27 mouse cellular contexts compared by ENCODE assay signal in the genomic region with DNA sequence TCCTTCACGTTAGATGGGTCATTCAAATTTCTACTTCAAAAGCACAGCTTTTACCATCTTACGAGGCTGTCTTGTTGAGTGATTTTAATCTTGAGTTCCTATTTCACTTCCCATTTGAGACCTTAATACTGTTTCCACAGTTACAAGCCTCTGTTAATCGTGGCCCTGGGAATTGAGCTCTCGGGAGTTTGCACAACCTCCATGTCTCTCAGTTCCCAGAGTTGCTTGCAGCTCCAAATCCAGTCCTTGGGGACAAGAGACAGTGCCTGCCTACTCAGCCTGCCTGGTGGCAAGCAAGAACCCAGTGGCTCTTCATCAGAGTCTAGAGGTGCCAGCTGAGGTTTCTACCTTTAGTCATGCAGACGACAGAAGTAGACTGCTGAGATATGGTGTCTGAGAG. TPM values are rescaled to one million over a fixed set of nuclear protein-coding genes. Genes with fewer than 3 reads are reported as not detected.
DNase-seq lines count a peak whose midpoint lies in the region; ATAC-seq lines count a peak whose summit lies in the region.
"Had no signal": no experiment of that assay in that cellular context is flagged by ENCODE, and none has a peak within 500 bp of the region (broad histone marks: within the 10 kb centered on the region; RNA-seq: fewer than 3 reads in every experiment).

No protein-coding gene starts in this region.

- no peak overlapping the region for H3K4me2 ChIP-seq in embryonic facial prominence, embryonic 14.5 days (ENCODE audit: low read depth, low read length)
- H3K4me2 ChIP-seq in hindbrain, embryonic 16.5 days (ENCODE audit: low read length): no peak overlapping the region
- H3K4me2 ChIP-seq in hindbrain, embryonic 13.5 days: no peak overlapping the region
- H3K4me2 ChIP-seq: embryonic facial prominence, embryonic 12.5 days; forebrain, embryonic 12.5 days; forebrain, embryonic 15.5 days; heart, embryonic 12.5 days; heart, embryonic 15.5 days; intestine, embryonic 15.5 days had no signal

- WGBS in embryonic facial prominence, embryonic 14.5 days: 62% methylated on average over 5 of the region's 5 CpGs
- WGBS in embryonic facial prominence, embryonic 10.5 days: 81% methylated on average over 5 of the region's 5 CpGs
- WGBS in hindbrain, embryonic 16.5 days: 73% methylated on average over 5 of the region's 5 CpGs
- 87% methylated on average over 5 of the region's 5 CpGs for WGBS in hindbrain, embryonic 13.5 days

- no peaks in the 10 kb centered on the region for H3K4me1 ChIP-seq in embryonic facial prominence, embryonic 14.5 days (ENCODE audit: control insufficient read depth, insufficient read depth, low read length)
- H3K4me1 ChIP-seq in embryonic facial prominence, embryonic 10.5 days: no peaks in the 10 kb centered on the region
- H3K4me1 ChIP-seq in hindbrain, embryonic 16.5 days (ENCODE audit: control insufficient read depth, insufficient read depth, low read depth, low read length): no peaks in the 10 kb centered on the region
- H3K4me1 ChIP-seq in hindbrain, embryonic 13.5 days (replicated peaks): no peaks in the 10 kb centered on the region
- H3K4me1 ChIP-seq: embryonic facial prominence, embryonic 12.5 days; forebrain, embryonic 12.5 days; forebrain, embryonic 15.5 days; heart, embryonic 12.5 days; heart, embryonic 15.5 days; intestine, embryonic 15.5 days had no signal

- no peaks in the 10 kb centered on the region for H3K9me3 ChIP-seq in embryonic facial prominence, embryonic 14.5 days (ENCODE audit: control insufficient read depth, low read length)
- H3K9me3 ChIP-seq in embryonic facial prominence, embryonic 10.5 days: peaks cover 9% of the 10 kb centered on the region; the same call in 1 of the 2 replicates
- peaks cover 7% of the 10 kb centered on the region for H3K9me3 ChIP-seq in hindbrain, embryonic 16.5 days (ENCODE audit: control insufficient read depth, low read length)
- H3K9me3 ChIP-seq in hindbrain, embryonic 13.5 days: peaks cover 3% of the 10 kb centered on the region; the same call in 1 of the 2 replicates
- H3K9me3 ChIP-seq: forebrain, embryonic 12.5 days; forebrain, embryonic 15.5 days; heart, embryonic 15.5 days; intestine, embryonic 15.5 days had no signal

- H3K4me3 ChIP-seq in embryonic facial prominence, embryonic 14.5 days (ENCODE audit: low read depth, low read length): no peak overlapping the region
- H3K4me3 ChIP-seq in embryonic facial prominence, embryonic 10.5 days: no peak overlapping the region
- no peak overlapping the region for H3K4me3 ChIP-seq in hindbrain, embryonic 16.5 days (ENCODE audit: low read length)
- no peak overlapping the region for H3K4me3 ChIP-seq in hindbrain, embryonic 13.5 days
- H3K4me3 ChIP-seq: embryonic facial prominence, embryonic 12.5 days; erythroblast, embryonic 14.5 days; forebrain, embryonic 12.5 days; forebrain, embryonic 15.5 days; heart, embryonic 12.5 days; heart, embryonic 15.5 days; intestine, embryonic 15.5 days had no signal

- no peaks in the 10 kb centered on the region for H3K27me3 ChIP-seq in embryonic facial prominence, embryonic 14.5 days (replicated peaks; ENCODE audit: control insufficient read depth, insufficient read depth, low read length)
- H3K27me3 ChIP-seq in embryonic facial prominence, embryonic 10.5 days (replicated peaks; ENCODE audit: low read depth, poor library complexity, severe bottlenecking): no peaks in the 10 kb centered on the region
- H3K27me3 ChIP-seq in hindbrain, embryonic 16.5 days (replicated peaks; ENCODE audit: control insufficient read depth, insufficient read depth, low read length): no peaks in the 10 kb centered on the region
- no peaks in the 10 kb centered on the region for H3K27me3 ChIP-seq in hindbrain, embryonic 13.5 days
- H3K27me3 ChIP-seq: embryonic facial prominence, embryonic 12.5 days; forebrain, embryonic 12.5 days; forebrain, embryonic 15.5 days; heart, embryonic 12.5 days; heart, embryonic 15.5 days; intestine, embryonic 15.5 days had no signal

- peak; percentile 38 for DNase-seq in embryonic facial prominence, embryonic 14.5 days (ENCODE audit: low spot score)
- no peak for DNase-seq in embryonic facial prominence, embryonic 10.5 days (ENCODE audit: low spot score)
- DNase-seq: cerebellum, adult 18-20 months; cerebellum, adult 9-10 months; cerebellum, postnatal 14 days; gastrocnemius, postnatal 25 days; heart, postnatal 10 days; heart, postnatal 36 days; kidney, adult 11 months; kidney, adult 8-10 months had no signal

- H3K27ac ChIP-seq in embryonic facial prominence, embryonic 14.5 days (replicated peaks; ENCODE audit: low read depth, low read length): no peak overlapping the region
- no peak overlapping the region for H3K27ac ChIP-seq in embryonic facial prominence, embryonic 10.5 days (replicated peaks)
- no peak overlapping the region for H3K27ac ChIP-seq in hindbrain, embryonic 16.5 days (ENCODE audit: low read depth, low read length)
- H3K27ac ChIP-seq in hindbrain, embryonic 13.5 days: no peak overlapping the region
- H3K27ac ChIP-seq: embryonic facial prominence, embryonic 12.5 days; forebrain, embryonic 12.5 days; forebrain, embryonic 15.5 days; heart, embryonic 15.5 days; intestine, embryonic 15.5 days had no signal

- no peaks in the 10 kb centered on the region for H3K36me3 ChIP-seq in embryonic facial prominence, embryonic 14.5 days (ENCODE audit: control insufficient read depth, insufficient read depth, low read length)
- no peaks in the 10 kb centered on the region for H3K36me3 ChIP-seq in embryonic facial prominence, embryonic 10.5 days (replicated peaks)
- no peaks in the 10 kb centered on the region for H3K36me3 ChIP-seq in hindbrain, embryonic 16.5 days (ENCODE audit: control insufficient read depth, insufficient read depth, low read length)
- no peaks in the 10 kb centered on the region for H3K36me3 ChIP-seq in hindbrain, embryonic 13.5 days
- H3K36me3 ChIP-seq: embryonic facial prominence, embryonic 12.5 days; forebrain, embryonic 12.5 days; forebrain, embryonic 15.5 days; heart, embryonic 12.5 days; heart, embryonic 15.5 days; intestine, embryonic 15.5 days had no signal

- peak; percentile 62; the same call in 1 of the 2 replicates for ATAC-seq in embryonic facial prominence, embryonic 14.5 days (ENCODE audit: low read depth)
- ATAC-seq in hindbrain, embryonic 16.5 days: 0 out of 2 replicates have a peak, but pooled peaks have one; percentile 14
- ATAC-seq in hindbrain, embryonic 13.5 days (ENCODE audit: low FRiP score): no peak
- peak; percentile 60 for ATAC-seq in granulocyte monocyte progenitor cell, adult 5-6 weeks (replicated peaks; ENCODE audit: poor library complexity, severe bottlenecking)
- ATAC-seq in megakaryocyte, adult 5-6 weeks (ENCODE audit: poor library complexity, severe bottlenecking): peak; percentile 34; the same call in 1 of the 2 replicates
- ATAC-seq in activated CD4-positive, CD25-positive, alpha-beta regulatory T cell, adult 4 months: no peak
- ATAC-seq: CD4-positive, CD25-positive, alpha-beta regulatory T cell, adult 4 months; forebrain, embryonic 15.5 days; intestine, embryonic 15.5 days had no signal

- H3K9ac ChIP-seq in embryonic facial prominence, embryonic 14.5 days (ENCODE audit: low read depth, low read length): no peak overlapping the region
- H3K9ac ChIP-seq in hindbrain, embryonic 16.5 days (ENCODE audit: low read depth, low read length): no peak overlapping the region
- H3K9ac ChIP-seq in hindbrain, embryonic 13.5 days: no peak overlapping the region
- H3K9ac ChIP-seq: embryonic facial prominence, embryonic 12.5 days; forebrain, embryonic 12.5 days; forebrain, embryonic 15.5 days; heart, embryonic 12.5 days; heart, embryonic 15.5 days; intestine, embryonic 15.5 days had no signal

RNA-seq across cellular contexts. Expression of gene 4933416C03Rik, which starts 41.0 kb away (rescaled TPM):
- not detected in 2 replicates for polyA plus RNA-seq in embryonic facial prominence, embryonic 14.5 days (2014; fragmentation: Nextera tagmentation; extraction: Ambion mirVana)
- polyA plus RNA-seq in embryonic facial prominence, embryonic 10.5 days (2016; fragmentation: Nextera tagmentation; extraction: Ambion mirVana): not detected in 2 replicates
- polyA plus RNA-seq in hindbrain, embryonic 16.5 days (2015; fragmentation: Nextera tagmentation; extraction: Ambion mirVana): 0.15 and 0.19 TPM in 2 replicates
- not detected in 2 replicates for polyA plus RNA-seq in hindbrain, embryonic 13.5 days (2015; fragmentation: Nextera tagmentation; extraction: Ambion mirVana)
- total RNA-seq in granulocyte monocyte progenitor cell, adult 5-6 weeks (2014; fragmentation: Nextera tagmentation): not detected in 2 replicates
- not detected in 2 replicates for total RNA-seq in granulocyte monocyte progenitor cell, adult 5-6 weeks (2017)
- not detected in 2 replicates for total RNA-seq in megakaryocyte, adult 5-6 weeks (2015)
- total RNA-seq in megakaryocyte, adult 5-6 weeks (2017): not detected in 2 replicates
- polyA plus RNA-seq in activated CD4-positive, CD25-positive, alpha-beta regulatory T cell, adult 4 months (2017; shearing (Covaris generic)): not detected
- total RNA-seq: adrenal gland, postnatal 36 days; gastrocnemius, adult 8-10 months; gastrocnemius, postnatal 25 days; heart, postnatal 10 days; heart, postnatal 36 days; MEL had no signal
- polyA plus RNA-seq: C2C12; embryonic facial prominence, embryonic 12.5 days; erythroblast, embryonic 14.5 days; forebrain, embryonic 12.5 days; heart, embryonic 12.5 days; heart, embryonic 15.5 days; intestine, embryonic 15.5 days had no signal

Comparison
In these comparisons a context has a peak if more than half of its experiments do, and no peak if none do; other contexts are left out.
1. ATAC-seq: peak in embryonic facial prominence, embryonic 14.5 days (single experiment), hindbrain, embryonic 16.5 days (single experiment), granulocyte monocyte progenitor cell, adult 5-6 weeks (single experiment) and megakaryocyte, adult 5-6 weeks (single experiment); none in hindbrain, embryonic 13.5 days (single experiment) and activated CD4-positive, CD25-positive, alpha-beta regulatory T cell, adult 4 months (single experiment).